Mouse (Mus musculus) yolk sac, embryonic 10.5 days (tissue): ENCODE results near the gene Mdm2.
"Not testable (repeated sequence)": the region's sequence is repeated elsewhere in the genome, so short reads cannot be mapped to it uniquely, and the experiment has no call there.

Experiments
- DNase-seq: peaks from one replicate; pipeline ENCODE4 v3.0.0-alpha.2; 2017; ENCODE audit warnings: low spot score

Mdm2 gene

GRCm38 (mm10) chr10:117732962-117733592, 22.5 kb upstream of the Mdm2 start:
- no peak for DNase-seq

- DNase-seq = no peak
Observed at GRCm38 (mm10) chr10:117732184-117732583, 21.6 kb upstream of the Mdm2 start.

DNA sequence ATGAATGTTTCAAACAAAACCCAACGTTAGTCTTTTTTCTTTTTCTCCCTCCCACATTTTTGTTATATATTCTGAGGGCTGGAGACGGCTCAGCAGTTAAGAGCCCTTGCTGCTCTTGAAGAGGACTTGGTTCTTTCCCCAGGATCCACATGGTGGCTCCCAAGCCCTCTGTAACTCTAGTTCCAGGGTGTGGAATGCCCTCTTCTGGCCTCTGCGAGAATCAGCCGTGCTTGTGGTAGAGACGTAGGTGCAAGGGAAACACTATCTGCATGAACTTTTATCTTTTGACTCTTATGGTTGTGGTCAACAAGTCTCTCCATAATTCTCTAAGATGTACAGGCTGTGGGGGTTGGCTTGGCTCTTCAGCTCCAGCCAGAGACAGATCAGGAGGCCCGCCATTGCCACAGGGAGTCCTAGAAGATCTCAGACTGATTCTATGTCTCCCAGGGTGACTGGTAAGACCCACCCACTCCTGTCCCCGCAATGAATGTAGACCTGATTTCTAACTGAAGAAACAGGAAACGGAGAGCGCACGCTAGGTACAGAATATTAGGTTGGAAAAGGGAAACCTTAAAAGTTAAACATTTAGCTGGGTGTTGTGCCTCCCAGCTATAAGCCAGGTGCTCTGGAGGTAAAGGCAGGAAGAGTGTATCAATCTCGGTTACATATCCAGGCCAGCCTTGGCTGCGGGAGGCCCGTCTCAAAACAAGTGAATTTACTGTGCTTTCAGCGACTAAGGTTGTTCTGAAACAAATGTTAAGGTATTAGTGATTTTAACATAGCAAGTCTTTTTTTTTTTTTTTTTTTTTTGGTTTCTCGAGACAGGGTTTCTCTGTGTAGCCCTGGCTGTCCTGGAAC, 20.9 kb upstream of the Mdm2 start:
- peak; percentile 72 for DNase-seq

- DNase-seq = no peak
Observed at GRCm38 (mm10) chr10:117730637-117731203, 20.2 kb upstream of the Mdm2 start.

DNA sequence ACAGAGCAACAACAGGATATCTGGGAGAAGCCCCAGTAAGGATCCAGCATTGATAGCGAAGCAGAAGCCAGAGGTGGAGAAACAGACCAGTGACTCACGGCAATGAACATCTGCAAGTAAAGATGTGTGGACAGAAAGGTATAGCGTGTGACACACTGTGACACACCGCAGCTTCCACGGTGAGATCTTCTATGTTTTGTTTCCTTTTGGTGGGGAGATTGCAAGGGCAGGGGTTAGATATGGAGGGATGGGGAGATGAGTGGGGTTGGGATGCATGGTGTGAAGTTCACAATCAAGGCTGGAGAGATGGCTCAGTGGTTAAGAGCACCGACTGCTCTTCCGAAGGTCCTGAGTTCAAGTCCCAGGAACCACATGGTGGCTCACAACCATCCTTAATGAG, 19.6 kb upstream of the Mdm2 start:
- DNase-seq = no peak

DNA sequence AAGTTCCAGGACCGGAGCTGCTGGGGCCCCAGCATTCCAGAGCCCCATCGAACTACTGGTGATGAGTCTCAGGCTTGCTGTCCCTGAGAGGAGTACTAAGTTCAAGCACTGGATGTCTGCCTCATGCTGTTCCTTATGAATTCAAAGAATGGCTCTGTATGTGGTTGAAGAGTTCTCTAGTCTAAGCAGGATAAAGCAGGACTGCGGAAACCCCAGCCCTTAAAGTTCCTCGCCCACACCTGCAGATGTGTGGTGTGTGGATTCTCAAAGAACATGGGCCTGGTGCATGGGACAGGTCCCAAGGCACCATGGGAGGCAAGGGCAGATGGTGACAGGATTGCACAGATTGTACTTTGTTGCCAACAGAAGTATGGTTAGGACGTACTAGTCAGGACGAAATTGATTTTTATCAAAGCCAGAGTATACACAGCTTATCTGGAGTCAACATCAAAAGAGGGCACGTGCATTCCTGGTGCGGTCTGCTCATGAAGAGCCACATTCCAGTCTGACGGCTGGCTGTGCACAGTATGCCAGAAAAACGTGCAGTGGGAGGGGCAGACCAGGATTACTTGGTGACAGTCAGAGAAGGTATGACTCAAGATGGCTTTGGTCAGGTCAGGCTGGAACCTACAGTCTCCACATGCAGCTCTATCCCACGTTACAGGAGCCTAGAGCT, 18.7 kb upstream of the Mdm2 start:
- peak; percentile 66 for DNase-seq

DNA sequence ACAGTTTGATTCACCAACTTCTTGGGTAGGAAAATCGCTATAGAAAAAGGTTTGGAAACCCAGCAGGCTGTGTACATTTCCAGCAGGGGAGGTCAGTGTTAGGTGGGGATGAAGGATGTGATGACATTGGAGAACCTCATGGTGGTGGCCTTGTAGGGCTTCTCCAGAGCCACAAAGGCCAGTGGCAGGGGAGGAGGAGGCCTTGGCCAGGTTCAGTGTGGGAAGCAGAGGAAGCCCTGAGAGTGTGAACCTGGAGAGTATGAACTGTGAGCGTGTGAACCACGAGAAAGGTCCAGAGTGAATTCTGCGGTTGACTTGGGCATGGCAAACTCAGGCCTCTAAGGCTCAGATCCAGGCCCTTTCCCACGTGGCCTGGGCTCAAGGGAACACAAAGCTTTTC, 18.0 kb upstream of the Mdm2 start:
- no peak for DNase-seq

DNA sequence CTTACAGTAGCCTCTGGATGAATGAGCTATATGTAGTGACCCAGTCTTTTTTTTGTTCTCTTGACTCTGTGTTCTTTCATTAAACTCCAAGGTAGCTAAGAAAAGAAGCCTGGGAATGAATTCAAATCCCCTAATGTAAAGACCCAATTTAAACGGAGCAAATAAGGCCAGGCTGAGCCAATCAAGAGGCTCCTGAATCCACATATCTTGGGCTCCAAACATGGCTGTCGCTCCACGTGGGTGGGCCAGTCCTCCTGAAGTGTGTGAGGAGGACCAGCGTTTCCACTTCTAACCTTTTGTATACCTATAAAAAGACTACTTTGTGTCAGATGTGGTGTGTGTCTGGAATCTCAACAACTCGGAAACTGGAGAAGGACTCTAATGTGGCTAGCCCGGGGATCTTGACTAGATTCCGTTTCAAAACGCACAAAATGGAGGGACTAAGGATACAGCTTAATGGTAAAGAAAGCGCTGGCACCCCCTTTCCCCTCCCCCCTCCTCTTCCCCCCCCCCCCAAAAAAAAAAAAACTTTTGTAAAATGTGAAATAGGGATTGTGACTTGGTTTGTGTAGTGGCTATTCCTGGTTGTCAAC, 17.1 kb upstream of the Mdm2 start:
- DNase-seq = no peak

DNA sequence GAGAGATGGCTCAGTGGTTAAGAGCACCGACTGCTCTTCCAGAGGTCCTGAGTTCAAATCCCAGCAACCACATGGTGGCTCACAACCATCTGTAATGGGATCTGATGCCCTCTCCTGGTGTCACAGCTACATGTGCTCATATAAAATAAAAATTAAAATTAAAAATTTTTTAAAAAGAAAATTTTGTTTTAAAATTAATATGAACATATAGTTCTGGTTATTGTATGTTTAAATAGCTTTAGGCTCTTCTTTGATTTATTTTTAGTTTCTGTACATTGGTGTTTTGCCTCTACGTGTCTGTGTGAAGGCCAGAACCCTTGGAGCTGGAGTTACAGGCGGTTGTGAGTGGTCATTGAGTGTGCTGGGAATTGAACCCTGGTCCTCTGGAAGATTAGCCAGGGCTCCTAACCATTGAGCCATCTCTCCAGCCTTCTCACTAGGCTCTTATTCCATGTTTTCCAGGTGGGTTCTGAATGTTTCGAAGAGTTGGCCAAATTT, 16.4 kb upstream of the Mdm2 start:
- no peak for DNase-seq

DNA sequence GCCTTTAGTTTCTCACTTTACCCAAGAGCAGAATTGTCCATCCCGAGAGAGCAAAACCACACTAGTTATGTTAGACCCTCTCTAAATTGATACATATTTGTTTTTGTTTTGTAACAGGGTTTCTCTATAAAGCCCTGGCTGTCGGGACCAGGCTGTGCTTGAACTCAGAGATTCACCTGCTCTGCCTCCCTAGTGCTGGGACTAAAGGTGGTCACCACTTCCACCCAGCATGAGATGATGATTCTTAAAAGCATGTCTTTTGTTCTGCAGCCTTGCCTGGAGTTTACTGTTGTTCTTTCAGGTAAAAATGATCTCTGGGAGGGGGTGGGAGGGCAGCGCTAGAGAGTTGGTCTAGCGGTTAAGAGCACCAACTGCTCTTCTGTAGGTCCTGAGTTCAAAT, 15.8 kb upstream of the Mdm2 start:
- no peak for DNase-seq

DNA sequence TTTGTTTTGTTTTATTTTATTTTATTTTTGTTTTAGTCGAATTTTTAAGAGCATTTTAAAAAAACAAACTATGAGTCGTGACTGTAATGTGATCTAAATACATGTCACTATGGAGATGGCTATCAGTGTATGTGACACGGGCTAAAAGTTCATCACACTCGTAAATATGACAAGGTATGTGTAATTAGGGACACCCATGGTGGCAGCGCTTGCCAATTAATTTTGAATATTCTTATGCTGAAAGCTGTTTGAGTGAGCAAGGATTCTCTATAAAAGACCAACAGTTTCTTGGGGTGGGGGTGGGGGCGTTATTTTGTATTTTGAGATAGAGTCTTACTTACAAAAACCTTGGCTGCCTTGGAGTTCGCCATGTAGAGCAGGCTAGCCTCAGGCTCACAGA, 15.1 kb upstream of the Mdm2 start:
- no peak for DNase-seq

- DNase-seq = no peak
Observed at GRCm38 (mm10) chr10:117724804-117725361, 14.3 kb upstream of the Mdm2 start.

DNA sequence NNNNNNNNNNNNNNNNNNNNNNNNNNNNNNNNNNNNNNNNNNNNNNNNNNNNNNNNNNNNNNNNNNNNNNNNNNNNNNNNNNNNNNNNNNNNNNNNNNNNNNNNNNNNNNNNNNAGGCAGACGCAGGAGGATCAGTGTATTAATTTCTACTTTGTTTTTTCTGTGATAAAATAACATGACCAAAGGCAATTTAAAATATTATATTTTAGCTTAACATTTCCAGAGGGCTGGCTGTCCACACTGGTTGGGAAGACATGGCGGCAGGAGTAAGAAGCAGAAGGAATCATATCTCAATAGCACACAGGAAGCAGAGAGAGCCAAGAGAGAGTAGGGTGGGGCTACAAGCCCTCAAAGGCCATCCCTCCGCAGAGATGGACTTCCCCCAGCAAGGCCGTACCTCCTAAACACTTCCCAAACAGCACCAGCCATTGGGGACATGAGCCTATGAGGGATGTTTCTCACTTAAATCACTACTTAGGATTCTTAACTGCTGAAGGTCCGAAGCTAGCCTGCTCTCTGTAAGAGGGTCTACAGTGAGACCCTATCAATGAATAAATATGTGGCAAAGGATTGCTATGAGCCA, 13.7 kb upstream of the Mdm2 start:
- no peak for DNase-seq

- no peak for DNase-seq
Observed at GRCm38 (mm10) chr10:117718161-117719119, 7.9 kb upstream of the Mdm2 start.

DNA sequence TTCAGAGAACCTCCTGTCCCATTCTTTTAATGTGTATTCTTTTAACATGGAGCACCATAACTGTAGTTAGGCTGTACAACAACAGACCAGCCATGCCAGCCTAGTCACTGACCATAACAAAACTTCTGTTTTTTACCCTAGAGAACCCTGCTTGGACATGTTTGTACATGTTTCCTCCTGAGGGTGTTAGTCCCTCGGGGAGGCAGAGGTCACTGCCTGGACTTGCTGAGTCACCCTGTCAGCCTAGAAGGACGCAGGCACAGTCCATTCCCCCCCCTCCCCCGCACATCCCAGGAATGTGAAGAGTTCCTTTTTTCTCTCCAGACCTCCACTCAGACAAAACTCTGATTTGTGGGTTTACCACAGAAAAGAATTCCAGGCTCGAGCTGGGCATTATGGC, 7.0 kb upstream of the Mdm2 start:
- DNase-seq = peak; percentile 88

- DNase-seq = no peak
Observed at GRCm38 (mm10) chr10:117716686-117717085, 6.1 kb upstream of the Mdm2 start.

- not testable (repeated sequence) for DNase-seq
Observed at GRCm38 (mm10) chr10:117715654-117716053, 5.1 kb upstream of the Mdm2 start.

GRCm38 (mm10) chr10:117714928-117715500, 4.5 kb upstream of the Mdm2 start:
- no peak for DNase-seq

DNA sequence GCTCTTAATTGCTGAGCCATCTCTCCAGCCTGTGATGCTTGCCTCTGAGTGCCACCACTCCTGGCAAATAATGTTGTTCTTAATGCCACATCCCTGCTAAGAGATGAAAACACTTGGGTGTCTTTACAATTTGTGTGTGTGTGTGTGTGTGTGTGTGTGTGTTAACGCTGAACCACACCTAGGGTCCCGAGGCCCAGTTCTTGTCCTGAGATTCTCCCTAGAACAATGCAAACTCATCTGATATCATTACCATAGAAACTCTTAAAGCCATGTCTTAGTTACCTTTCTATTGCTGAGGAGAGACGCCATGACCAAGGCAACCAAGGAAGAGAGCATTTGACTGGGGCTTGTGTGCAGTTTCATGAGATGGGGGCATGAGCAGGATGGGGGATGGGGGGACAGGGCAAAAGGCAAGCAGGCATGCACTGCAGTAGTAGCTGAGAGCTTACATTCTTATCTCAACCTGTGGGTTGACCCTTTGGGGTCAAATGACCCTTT, 3.5 kb upstream of the Mdm2 start:
- no peak for DNase-seq

GRCm38 (mm10) chr10:117713466-117713865, 2.9 kb upstream of the Mdm2 start:
- no peak for DNase-seq
